Mouse (Mus musculus): ENCODE data around the gene Lin7a.

Lin7a gene

DNA sequence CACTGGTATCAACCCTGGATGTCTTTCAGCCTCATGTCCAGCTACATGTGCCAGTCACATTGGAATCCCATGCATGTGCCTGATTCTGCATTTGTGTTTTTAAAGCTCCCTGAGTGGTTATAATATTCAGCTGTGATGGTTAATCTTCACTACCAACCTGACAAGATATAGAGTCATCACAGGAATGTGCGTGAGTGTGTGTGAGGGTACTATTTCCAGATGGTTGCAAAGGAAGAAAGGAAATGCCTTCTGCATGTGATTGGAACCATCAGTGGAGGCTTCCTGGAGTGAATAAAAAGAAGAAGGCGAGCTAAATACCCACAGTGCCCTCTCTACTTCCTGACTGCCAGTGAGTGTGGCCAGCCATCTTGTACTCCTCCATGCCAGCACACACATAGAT lies 48.2 kb downstream of the Lin7a start:
- DNase-seq (ENCODE audit: low spot score in 2 of 2), result no peak

DNA sequence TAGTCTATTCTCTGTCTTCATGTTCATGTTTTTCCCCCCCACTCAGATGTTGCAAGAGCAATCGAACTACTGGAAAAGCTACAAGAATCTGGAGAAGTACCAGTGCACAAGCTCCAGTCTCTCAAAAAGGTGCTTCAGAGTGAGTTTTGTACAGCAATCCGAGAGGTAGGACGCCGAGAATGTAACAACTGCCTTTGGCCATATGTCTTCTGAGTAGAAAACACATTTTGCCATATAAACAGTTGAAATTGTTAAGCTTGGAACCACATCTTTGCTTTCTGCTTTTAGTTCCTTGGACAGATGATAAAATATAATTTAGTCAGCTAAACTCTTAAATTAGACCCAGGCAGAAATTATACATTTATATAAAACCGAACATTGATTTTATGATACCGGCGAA lies 52.4 kb downstream of the Lin7a start:
- DNase-seq (ENCODE audit: low spot score in 2 of 2), result no peak

DNA sequence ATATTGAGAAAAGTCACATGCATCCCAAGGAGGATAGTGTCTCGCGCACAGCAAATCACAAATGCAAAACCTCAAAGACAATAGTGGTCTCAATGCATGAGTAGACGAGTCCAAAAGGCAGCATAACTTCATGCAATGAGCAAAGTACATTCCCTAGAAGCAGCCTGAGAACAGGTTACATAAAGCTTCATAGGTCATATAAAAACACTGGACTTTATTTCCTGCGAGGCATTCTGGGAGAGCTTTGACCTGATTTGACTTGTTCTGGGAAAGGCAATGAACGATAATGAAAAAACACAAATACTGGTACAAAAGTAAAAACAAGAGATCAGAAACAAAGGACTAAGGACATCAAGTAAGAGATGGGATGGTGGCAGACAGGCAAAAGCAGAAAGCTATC lies 54.1 kb downstream of the Lin7a start:
- DNase-seq (ENCODE audit: low spot score in 2 of 2), result no peak

DNA sequence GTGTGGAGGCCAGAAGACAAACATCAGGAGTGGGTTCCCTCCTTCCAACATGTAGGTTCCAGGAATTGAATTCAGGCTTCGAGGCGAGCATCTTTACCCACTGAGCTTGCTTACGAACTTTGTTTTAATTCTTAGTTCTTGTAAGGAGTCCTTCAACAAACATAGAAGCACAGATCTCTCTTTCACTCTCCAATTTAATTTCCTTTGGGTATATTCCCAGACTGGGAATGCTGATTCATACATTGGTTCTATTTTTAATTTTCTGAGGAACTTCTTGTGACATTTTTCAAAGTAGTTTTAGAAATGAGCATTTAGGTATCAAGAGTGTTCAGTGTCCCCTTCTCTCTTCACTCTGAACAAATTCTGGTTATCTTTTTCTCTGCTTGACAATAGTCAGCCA lies 68.0 kb downstream of the Lin7a start:
- no peak for DNase-seq (ENCODE audit: low spot score in 2 of 2)

DNA sequence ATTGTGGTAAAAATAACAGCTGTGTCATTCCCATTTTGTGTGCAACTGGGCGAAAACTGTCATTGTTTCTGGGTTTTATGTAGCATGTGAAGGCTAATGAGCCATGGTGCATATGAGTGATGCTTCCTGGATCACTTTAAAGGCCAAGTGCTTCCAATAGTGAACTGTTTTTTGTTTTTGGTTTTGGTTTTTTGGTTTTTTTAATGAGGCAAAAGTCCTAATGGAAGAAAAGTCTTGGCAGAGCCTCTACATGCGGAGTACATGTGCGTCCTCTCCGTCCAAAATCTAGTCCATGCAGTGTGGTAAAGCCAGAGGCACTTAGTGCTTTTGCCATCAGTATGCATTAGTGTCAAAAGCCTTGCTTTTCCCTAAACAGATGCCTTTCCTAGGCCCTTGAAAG lies 69.7 kb downstream of the Lin7a start:
- no peak for DNase-seq (ENCODE audit: low spot score in 2 of 2)

DNA sequence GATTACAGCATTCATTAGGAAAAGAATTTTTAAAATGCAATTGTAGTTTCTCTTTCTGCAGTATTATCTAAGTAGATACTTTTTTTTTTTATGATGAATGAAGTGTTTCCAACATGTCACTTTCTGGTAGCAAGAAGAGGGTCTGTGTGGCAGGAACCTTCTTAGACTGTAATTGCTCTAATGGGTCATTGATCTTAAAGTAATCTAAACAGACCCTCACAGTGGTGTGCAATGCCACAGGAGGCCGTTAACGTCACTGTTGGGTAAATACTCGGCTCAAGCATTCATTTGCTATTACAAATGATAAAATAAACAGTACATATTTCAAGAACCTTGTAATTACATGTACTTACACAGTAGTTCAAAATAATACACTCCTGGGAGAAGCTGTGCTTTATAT lies 72.7 kb downstream of the Lin7a start:
- no peak for DNase-seq (ENCODE audit: low spot score in 2 of 2)

GRCm38 (mm10) chr10:107347842-107348241 lies 76.4 kb downstream of the Lin7a start:
- no peak for DNase-seq (ENCODE audit: low spot score in 2 of 2)

DNA sequence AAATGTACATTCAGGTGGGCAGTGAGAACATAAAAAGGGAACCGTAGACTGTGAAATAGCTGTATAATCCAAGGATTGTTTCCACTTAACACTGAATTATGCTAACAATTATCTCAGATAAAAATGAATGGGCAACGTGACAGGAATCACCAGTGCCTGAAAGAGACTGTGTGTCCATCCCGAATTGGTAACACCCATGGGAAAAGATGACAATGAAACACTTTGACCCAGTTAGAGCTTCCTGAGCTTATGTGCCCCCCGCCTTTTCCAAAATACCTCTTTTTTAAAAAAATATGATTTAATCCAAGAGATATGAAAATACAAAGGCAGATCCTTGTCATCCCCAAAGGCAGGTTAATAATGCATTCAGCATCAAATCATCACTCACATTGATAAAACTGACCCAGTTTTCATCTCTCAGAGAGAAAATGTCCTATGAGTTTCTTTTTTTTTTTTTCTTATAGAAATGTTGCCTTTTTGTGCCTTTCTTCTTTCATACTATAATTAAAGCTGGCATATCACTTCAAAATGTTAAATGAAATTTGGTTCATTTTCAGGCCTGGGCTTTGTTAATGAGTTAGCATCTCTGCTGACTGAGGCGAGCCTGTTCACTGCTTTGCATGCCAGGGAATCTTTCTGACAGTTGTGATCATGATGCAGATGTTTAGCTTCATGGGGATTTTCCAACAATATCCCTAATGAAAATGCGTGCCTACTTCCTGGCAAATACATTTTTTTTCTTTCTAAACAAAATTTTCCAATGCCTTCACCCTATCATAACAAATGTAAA lies 80.4 kb downstream of the Lin7a start:
- no peak for DNase-seq (ENCODE audit: low spot score in 2 of 2)

DNA sequence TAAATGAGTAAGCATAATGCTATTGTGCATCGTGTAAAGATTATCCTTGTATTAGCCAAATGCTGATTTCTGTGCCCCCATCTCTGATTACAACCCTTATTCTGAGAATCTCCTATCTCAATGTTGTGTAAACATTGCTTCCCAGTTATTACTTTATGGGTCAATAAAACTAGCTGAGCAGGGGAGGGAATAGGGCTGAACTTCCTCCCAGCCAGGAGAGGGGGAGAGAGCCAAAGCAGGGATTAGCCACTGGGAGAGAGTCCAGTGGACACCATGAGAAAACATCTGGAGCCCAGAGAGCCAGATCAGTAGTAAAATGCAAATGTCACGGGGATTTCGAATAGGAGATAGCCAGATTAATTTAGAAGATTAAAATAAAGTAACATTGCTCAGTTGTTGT lies 82.0 kb downstream of the Lin7a start:
- no peak for DNase-seq (ENCODE audit: low spot score in 2 of 2)

- DNase-seq (ENCODE audit: low spot score in 2 of 2), result no peak
Measured at GRCm38 (mm10) chr10:107358443-107359040, 87.1 kb downstream of the Lin7a start.

DNA sequence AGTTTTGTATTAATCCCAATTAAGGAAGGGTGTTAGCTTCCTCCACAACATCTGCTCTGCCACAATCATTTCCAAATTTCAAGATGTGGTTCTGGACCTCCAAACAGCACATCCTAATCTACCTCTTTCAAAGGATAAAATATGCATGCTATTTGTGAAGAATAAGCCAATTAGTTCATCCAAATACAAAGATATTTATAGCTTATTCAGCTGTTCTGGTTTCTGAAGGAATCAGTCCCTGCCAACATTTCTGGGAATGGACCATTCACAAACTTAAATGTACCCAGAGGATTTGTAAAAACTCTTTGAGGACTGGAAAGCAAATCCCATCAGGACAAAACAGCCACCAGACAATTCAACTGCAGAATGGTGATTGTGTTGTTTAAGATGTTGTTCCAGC lies 87.8 kb downstream of the Lin7a start:
- DNase-seq (ENCODE audit: low spot score in 2 of 2), result no peak

DNA sequence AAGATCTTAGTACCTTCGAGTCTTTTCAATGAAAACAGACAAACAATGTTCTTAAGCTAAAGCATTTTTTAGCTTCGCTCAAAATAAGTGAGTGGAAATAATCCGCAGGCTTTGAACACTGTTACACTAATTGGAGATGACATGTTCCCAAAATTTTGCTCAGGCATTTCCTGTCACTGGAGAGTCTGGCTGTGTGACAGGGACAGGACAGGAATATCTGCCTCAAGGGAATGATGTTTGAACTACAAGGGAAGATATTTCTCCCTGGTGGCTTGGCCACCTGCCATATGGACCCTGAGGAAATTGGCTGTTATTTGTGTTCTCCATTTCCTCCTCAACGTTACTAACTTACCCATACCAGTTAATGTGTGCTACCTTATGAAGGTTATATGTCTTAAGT lies 90.1 kb downstream of the Lin7a start:
- DNase-seq (ENCODE audit: low spot score in 2 of 2), result no peak

DNA sequence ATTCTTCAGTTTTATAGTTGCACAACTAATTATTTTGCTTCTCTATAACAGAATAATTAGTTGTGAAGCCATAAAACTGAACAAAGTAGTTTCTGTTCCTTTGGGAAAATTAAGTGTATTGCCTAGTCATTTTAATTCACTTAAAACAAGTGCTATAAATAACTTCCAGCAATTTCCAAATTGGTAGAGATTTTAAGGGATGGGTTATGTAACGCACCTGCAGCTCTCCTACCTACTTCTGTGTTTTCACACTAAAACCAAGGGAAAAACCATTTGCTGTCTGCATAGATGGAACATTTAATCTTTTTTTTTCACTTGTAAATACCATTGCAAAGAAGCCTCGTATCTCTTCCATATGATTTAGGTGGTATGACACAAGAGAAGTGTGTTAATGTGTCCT lies 90.5 kb downstream of the Lin7a start:
- DNase-seq (ENCODE audit: low spot score in 2 of 2), result no peak

DNA sequence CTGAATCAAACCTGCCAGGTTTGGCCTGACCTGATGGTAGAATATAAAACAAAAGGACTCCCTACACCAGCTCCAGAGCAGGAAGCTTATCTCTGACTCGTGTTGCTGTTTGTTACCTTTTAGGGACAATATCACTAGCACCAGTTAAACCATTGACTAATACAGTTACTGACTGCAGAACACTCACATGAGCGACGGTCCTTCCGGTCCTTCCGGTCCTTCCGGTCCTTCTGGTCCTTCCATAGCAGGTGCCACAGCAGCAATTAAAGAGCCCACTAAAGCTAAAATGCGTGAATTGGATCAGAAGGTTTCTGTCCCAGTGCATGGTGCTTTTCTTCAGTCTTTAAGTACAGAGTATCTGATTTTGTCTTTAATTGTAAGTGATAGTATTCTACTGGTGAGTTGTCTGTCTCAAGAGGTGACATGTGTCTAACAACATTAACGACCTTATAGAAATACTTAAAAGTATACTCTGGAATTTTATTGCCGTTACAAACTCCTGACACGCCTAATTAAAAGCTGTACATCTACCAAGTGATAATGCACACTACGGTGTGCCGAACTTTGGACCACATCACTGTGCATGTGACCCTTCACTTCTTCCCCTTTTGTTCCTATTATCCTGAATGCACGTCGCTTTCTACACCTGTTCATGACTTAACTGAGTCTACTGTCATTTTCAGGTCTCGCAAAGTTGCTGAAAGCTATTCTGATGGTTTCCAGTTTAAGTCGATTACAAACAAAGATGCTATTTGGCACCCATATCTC lies 91.7 kb downstream of the Lin7a start:
- no peak for DNase-seq (ENCODE audit: low spot score in 2 of 2)

DNA sequence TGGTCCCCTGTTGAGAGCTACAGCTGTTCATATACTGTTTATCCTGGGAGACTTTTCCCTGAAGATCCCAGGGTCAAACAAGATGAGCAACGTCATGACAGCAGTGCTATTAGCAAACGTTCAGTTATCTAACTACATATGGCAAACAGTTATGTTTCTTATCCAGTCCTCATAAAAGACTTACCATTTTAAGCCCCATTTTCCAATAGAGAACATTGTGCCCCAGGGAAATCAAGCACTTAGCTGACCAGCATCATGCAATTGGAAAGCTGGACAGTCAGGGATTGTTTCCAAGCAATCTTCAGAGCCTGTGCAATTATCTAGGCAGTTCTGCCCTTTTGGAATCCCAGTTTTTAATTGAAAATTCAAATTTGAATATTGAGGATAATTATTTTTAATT lies 105.7 kb downstream of the Lin7a start:
- DNase-seq (ENCODE audit: low spot score in 2 of 2), result no peak

DNA sequence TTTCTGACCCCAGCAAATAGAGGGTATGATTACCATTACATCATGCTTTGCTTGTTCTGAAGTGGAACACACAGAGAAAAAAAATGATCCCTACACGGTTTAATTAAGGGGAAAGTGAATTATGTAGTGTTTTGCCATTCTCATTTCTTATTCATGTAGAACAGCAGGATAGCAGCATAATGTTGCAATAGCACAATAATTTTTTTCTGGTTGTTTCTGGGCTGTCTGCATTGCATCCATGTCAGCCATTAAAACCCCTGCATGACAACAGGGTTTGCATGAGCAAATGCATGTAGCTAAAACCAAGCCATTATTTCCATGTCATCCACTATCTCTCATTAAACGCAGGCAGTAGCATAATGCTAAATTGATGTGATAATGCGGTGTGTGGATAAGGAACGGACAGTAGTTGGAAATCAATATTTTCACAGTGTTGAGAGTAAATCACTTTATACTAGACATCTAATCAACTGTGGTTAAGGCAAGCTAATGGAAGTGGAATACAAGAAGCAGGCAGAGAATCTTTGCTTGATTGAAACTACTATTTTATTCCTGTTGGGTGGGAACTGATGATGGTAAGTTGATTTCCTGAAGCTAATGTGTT lies 109.8 kb downstream of the Lin7a start:
- DNase-seq (ENCODE audit: low spot score in 2 of 2), result no peak

DNA sequence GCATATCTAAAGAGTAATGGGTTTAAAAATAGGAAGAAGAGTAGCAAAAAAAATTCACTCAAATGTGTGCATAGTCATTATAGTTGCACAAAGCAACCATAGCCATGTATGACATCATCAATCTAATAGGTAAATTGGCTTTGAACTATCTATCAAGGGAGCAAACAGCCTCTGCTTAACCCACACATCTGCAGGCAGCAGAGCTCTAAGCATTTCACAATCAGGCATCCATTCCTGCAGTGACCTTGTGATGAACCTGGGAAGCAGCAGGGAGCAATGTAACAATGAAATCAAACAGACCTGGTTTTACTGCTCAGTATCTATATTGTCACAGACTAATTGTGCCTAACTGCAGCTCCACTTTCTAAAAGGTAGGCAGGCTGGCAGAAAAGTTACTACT lies 112.3 kb downstream of the Lin7a start:
- no peak for DNase-seq (ENCODE audit: low spot score in 2 of 2)

DNA sequence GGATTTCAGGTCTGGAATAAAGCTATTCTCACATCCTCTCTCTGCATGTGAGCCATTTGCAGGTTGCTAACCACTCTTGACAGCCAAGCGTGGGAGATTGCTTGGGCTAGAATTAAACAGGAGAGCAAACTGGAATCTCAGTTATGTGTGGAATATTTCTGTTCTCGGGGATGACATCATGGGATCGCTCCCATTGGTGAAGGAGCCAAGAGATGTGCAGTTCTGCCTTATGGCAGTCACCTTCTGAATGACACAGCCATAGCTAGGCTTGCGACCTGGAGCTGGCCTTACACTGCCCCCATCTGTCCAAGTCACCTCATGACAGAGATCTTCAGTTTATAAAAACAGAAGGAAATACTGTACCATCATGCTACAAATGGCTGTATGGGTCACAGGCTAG lies 118.0 kb downstream of the Lin7a start:
- DNase-seq (ENCODE audit: low spot score in 2 of 2), result peak; percentile 24 to 50

GRCm38 (mm10) chr10:107405347-107405746 lies 133.9 kb downstream of the Lin7a start:
- DNase-seq (ENCODE audit: low spot score in 2 of 2), result no peak

GRCm38 (mm10) chr10:107418306-107418705 lies 146.8 kb downstream of the Lin7a start:
- peak; percentile 6 to 14 for DNase-seq (ENCODE audit: low spot score in 2 of 2)

GRCm38 (mm10) chr10:107436967-107437366 lies 165.5 kb downstream of the Lin7a start:
- DNase-seq (ENCODE audit: low spot score in 2 of 2), result no peak

DNA sequence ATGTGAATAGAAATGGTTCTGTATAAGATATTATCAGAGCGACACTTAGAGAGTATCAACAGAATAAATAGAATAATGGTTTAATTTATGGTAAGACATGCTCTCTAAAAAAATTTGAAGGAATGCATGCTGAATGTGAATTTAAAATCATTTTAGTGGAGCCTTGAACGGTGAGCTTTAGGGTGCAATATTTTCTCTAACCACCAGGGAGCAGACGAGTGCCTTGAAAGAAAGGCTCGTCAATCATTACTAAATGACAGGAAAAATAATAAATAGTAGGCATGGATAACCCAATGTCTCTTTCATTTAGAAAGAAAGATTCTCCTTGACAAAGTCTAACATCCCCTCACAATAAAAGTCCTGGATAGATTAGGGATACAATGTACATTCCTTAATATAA lies 171.3 kb downstream of the Lin7a start:
- DNase-seq (ENCODE audit: low spot score in 2 of 2), result peak in 1 of 2 experiments; percentile 23

All from frontal cortex, postnatal 25 days (tissue).